Mouse (Mus musculus): ENCODE results near the gene Ccp110. TPM values are rescaled to one million over a fixed set of nuclear protein-coding genes. Genes with fewer than 3 reads are reported as not detected.

Ccp110 gene
- total RNA-seq, 4 experiments from 2014 or later = 1.2 to 1.9 (median 1.7) TPM

GRCm38 (mm10) chr7:118725459-118725858 is 13.1 kb downstream of the Ccp110 start:
- DNase-seq (ENCODE audit: low spot score) = no peak

DNA sequence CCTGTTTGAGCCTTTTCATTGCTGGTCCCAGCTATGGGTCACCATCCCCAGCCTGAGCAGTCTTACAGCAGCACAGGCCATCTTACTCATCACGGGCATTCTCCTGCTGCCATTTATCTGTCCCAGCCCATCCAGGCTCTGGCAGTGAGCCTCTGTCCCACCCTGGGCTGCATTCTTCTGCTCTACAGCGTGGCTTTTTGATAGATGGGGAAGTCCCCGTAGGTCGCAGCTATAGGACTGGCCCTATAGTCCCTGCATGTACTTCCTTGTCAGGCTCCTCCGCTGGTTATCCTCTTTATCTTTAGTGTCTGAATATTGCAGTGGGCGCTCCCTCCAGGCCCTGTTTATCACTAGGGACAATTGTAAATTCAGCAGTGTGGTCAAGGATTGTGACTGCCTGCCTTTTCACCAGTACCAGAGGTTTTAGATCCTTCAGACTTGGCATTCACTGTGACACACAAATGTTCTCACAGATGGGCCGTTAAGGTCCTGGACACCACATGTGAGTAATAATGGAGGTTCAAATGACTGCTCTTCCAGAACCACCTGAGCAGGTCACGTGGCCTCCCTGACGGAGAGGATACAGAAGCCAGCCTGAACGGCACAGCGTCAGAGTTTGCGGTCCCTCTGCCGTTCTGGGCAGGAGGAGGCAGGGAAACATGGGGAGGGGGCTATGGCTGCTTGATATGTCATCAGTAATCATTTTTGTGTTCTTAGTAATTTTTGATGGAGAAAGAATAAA is 16.7 kb downstream of the Ccp110 start:
- no peak for DNase-seq (ENCODE audit: low spot score)

- no peak for DNase-seq (ENCODE audit: low spot score)
Measured at GRCm38 (mm10) chr7:118731781-118732180, 19.4 kb downstream of the Ccp110 start.

GRCm38 (mm10) chr7:118733225-118733624 is 20.9 kb downstream of the Ccp110 start:
- no peak for DNase-seq (ENCODE audit: low spot score)

DNA sequence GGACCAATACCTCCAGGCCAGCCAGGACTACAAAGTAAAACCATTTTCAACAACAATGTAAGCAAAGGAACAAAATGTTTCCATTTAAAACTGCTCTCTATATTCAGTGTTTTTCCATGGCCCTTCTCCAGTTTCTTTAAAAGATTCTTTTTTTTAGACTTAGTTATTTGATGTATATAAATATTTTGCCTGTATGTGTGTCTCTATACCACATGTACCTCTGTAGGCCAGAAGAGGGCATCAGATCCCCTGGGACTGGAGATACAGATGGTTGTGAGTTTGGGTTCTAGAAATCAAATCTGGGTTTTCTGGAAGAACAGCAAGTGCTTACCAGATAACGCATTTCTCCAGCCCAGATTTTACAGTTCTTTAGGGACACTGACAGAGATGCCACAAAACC is 26.4 kb downstream of the Ccp110 start:
- DNase-seq (ENCODE audit: low spot score) = no peak

DNA sequence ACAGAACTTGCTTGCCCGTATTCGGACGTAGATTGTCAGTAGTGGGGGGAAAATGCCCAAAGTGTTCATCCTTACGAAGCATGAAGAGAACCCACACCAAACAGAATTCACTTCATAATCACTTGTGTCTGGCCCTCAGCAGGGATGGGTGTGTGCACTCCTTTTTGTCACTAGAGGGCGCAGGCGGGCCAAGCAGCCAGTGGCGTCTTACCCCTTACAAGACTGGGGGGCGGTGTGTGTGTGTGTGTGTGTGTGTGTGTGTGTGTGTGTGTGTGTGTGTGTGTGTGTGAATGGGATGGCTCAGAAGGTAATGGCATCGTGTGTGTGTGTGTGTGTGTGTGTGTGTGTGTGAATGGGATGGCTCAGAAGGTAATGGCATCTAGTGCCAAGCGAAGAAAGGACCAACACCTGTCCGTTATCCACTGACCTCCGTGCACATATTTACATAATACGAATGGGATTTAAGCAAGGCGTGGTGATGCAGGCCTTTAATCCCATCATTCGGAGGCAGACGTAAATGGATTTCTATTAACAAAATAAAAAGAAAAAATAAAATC is 27.7 kb downstream of the Ccp110 start, which contains the start of gene Vps35l:
TSS of gene Vps35l (plus strand) at position 252 of the 557 bp plus-strand sequence.
- DNase-seq (ENCODE audit: low spot score) = peak; percentile 77

GRCm38 (mm10) chr7:118740532-118741338 is 28.4 kb downstream of the Ccp110 start:
- peak; percentile 97 for DNase-seq (ENCODE audit: low spot score)

- no peak for DNase-seq (ENCODE audit: low spot score)
Measured at GRCm38 (mm10) chr7:118742278-118742677, 29.9 kb downstream of the Ccp110 start.

DNA sequence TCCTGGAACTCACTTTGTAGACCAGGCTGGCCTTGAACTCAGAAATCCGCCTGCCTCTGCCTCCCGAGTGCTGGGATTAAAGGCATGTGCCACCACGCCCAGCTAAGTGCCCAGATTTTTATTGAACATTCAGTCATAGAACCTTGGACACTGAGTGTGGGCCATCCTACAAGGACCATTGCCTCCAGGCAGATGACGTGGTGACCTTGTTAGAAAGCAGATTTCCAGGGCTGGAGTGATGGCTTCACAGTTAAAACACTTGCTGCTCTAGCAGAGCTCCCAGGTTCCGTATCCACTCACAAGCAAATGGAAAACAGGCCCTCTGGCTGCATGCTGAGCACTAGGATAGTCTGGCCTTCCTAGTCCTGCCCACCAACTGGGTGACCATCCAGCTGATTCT is 32.4 kb downstream of the Ccp110 start:
- DNase-seq (ENCODE audit: low spot score) = no peak

- no peak for DNase-seq (ENCODE audit: low spot score)
Measured at GRCm38 (mm10) chr7:118747891-118748672, 35.7 kb downstream of the Ccp110 start.

GRCm38 (mm10) chr7:118749706-118750105 is 37.4 kb downstream of the Ccp110 start:
- no peak for DNase-seq (ENCODE audit: low spot score)

DNA sequence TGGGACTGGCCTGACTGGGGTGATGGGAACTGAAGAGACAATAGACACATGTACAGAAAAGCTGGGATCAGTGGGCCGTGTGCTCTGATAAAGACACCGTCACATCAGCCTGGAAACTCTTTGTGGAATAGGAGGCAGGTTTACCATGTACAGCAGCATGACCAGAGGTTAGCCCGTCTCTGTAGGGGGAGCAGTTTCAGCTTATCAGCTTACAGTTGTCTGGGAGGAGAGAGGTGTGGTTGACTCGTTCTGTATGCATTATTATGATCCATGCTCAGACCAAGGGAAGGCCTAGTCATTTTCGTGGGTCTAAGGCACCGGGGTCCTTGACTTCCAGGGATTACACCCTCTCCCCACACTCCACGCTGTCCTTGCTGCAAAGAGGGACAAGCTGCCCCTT is 39.3 kb downstream of the Ccp110 start:
- DNase-seq (ENCODE audit: low spot score) = no peak

DNA sequence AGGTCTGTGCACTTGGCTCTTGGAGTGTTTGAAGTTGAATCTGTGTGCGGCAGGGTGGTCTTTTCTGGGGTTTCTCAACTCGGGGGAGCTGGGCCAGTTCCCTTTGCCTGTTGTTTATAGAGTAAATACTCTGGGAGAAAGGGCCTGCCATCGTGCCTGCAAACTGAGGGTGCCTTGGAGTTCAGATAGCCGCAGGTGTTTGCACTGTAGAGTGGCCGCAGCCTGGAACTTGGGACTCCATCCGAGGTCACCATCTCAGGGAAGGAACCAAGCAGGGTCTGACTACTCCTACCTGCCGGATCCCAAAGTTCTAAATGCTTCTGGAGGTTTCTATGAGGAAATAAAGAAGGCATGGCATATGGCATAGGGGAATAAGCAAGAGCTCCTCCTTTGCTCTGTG is 43.4 kb downstream of the Ccp110 start:
- no peak for DNase-seq (ENCODE audit: low spot score)

DNA sequence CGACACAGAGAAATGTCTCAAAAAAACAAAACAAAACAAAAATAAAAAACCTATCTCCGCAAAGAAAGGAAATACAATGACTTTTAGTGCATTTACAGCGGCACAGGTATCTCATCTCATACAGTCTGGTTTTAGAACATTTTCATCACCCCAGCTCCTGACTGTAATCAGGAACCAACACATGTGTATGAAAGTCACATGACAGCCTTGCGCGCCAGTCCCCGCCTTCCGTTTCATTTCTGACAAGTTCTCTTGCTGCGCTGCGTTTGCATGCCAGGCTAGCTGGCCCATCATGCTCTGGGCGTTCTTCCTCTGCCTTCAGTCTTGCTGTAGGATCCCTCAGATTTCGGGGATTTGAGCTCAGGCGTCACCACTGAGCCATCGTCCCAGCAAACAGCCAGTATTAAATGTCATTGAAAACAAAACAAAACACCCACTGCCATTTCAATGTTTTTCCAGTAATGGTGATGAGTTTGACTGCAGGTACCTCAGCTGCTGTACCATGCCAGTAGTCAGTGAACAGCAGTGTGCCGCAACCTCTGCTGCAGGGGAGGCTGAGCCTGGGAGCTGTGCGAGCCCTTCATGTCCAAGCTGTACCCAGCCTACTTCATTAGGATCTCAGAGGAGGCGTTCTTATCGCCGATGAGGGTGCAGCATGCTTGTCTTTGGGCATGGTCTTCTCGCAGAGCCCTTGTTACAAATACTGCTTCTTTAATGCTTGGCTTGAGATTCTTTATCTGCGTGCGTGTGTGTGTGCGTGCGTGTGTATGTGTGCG is 44.3 kb downstream of the Ccp110 start:
- DNase-seq (ENCODE audit: low spot score) = no peak

DNA sequence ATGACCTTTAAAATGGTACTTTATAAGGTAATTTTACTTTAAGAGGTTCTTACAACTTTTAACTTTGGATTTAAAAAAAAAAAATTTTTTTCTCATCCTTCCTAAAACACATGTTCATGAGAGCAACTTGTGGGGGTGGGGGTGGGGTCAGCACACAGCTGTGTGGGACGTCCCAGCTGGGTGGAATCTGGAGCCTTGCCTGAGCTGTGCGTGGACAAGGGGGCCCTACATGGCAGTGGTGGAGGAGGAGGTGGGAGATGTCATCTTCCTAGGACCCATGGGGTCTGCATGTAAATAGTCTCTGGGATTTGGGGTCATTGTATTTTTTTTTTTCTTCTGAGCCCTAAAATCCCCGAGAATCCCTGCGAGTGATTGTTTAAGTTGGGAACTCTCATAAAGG is 46.0 kb downstream of the Ccp110 start:
- no peak for DNase-seq (ENCODE audit: low spot score)

- no peak for DNase-seq (ENCODE audit: low spot score)
Measured at GRCm38 (mm10) chr7:118759372-118759771, 47.0 kb downstream of the Ccp110 start.

DNA sequence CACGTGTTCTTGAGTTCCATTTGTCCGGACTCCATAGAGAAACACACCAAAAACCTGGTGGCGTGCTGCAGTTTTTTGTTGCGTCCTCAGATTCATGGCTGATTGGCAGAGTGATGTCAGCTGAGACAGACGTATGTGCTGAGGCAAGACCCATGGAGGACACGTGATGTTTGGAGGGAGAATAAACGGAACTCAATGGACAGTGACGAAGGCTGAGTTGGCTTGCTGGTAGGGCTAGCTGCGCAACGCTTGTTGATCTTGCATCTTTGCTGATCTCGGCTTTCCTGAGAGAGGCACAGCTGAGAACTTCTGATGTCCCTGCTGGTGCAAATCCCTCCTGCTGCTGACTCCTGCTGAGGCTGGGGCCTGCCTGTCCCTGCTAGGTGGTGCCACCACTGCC is 51.6 kb downstream of the Ccp110 start:
- DNase-seq (ENCODE audit: low spot score) = no peak

GRCm38 (mm10) chr7:118764725-118765124 is 52.4 kb downstream of the Ccp110 start:
- no peak for DNase-seq (ENCODE audit: low spot score)

GRCm38 (mm10) chr7:118765604-118766003 is 53.3 kb downstream of the Ccp110 start:
- DNase-seq (ENCODE audit: low spot score) = no peak

- DNase-seq (ENCODE audit: low spot score) = peak; percentile 64
Measured at GRCm38 (mm10) chr7:118766119-118766833, 53.9 kb downstream of the Ccp110 start.
